Mouse (Mus musculus) embryonic fibroblast, embryonic 13.5 days (primary cell): ENCODE results near the gene Car10.

Experiments
- CTCF ChIP-seq: IDR thresholded peaks from 2 replicates; pipeline ENCODE4 v1.5.1; 2011; ENCODE audit warnings: mild to moderate bottlenecking, control low read depth, low read length, moderate library complexity, borderline replicate concordance; ENCODE audit not compliant: insufficient read depth
- POLR2A ChIP-seq: IDR thresholded peaks from 2 replicates; pipeline ENCODE4 v1.6.1; 2011; ENCODE audit warnings: low read depth, mild to moderate bottlenecking, control low read depth, low read length, moderate library complexity

DNA sequence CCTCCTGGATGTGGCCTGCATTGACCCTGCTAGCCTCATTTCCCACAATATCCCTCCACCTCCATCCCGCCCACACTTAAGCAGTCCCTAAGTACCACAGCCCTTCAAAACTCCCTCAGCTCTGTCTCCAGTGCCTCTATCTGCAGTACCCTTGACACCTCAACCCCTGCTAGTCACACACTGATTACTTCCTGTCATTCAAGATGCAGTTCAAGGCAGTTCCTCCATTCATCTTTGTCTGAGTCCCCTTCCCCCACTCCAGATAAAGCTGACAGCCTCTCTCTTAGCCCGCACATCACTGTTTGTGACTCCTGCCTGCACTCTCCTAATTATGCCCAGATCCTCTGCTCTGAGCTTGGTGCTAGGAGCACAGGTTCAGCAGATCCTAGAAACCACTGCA is 496.2 kb downstream of the Car10 start:
- TF ChIP-seq POLR2A (no peak), CTCF (no peak)
